Mouse (Mus musculus) liver, adult 2 months (tissue): Measurements from ENCODE around the gene Mageb18. TPM values are rescaled to one million over a fixed set of nuclear protein-coding genes. Genes with fewer than 3 reads are reported as not detected.

Source experiments
- DNase-seq: peaks from one replicate; pipeline ENCODE4 v3.0.0-alpha.2; 2011; ENCODE audit warnings: low read depth, low spot score; ENCODE audit errors: extremely low read depth
- H3K27ac ChIP-seq: fragments of 200-500 bp; replicated peaks from 2 replicates; pipeline ENCODE4 v1.5.1; 2012; ENCODE audit warnings: low read depth, mild to moderate bottlenecking, control low read depth, inconsistent platforms, low read length; ENCODE audit not compliant: insufficient read depth
- H3K27me3 ChIP-seq: fragments of 200-500 bp; 2 replicates; pipeline ENCODE4 v1.6.1; 2012; ENCODE audit warnings: mild to moderate bottlenecking, moderate library complexity, low read length, inconsistent platforms; ENCODE audit not compliant: control insufficient read depth, insufficient read depth
- H3K36me3 ChIP-seq: fragments of 200-500 bp; 2 replicates; pipeline ENCODE4 v1.6.1; 2012; ENCODE audit warnings: low read length, inconsistent platforms; ENCODE audit not compliant: control insufficient read depth, insufficient read depth
- H3K4me1 ChIP-seq: fragments of 200-500 bp; 2 replicates; pipeline ENCODE4 v1.6.1; 2011; ENCODE audit warnings: low read length; ENCODE audit not compliant: control insufficient read depth, insufficient read depth
- H3K4me3 ChIP-seq: fragments of 200-500 bp; 2 replicates; pipeline ENCODE4 v1.5.1; 2011; ENCODE audit warnings: low read depth, mild to moderate bottlenecking, control low read depth, low read length, moderate library complexity; ENCODE audit not compliant: insufficient read depth
- H3K79me2 ChIP-seq: fragments of 200-500 bp; 2 replicates; pipeline ENCODE4 v1.6.1; 2012; ENCODE audit warnings: inconsistent platforms, mild to moderate bottlenecking, low read length, moderate library complexity; ENCODE audit not compliant: control insufficient read depth, insufficient read depth
- H3K9ac ChIP-seq: fragments of 200-500 bp; 2 replicates; pipeline ENCODE4 v1.6.1; 2012; ENCODE audit warnings: low read depth, mild to moderate bottlenecking, control low read depth, inconsistent platforms, low read length
- CTCF ChIP-seq: fragments of 200-500 bp; IDR thresholded peaks from 2 replicates; pipeline ENCODE4 v1.5.1; 2011; ENCODE audit warnings: low read depth, low read length, control low read depth
- POLR2A ChIP-seq: fragments of 200-500 bp; IDR thresholded peaks from 2 replicates; pipeline ENCODE4 v1.6.1; 2011; ENCODE audit warnings: low read length, control low read depth; ENCODE audit not compliant: insufficient read depth; ENCODE audit errors: extremely low read depth
- WGBS: fragments of 180-500 bp; shearing (Covaris S2); methylation state at CpG from one replicate; pipeline ENCODE4 v1.1.7; 2018; 5-methylcytosine and 5-hydroxymethylcytosine counted together
- polyA plus RNA-seq: library from polyadenylated mRNA; depleted of rRNA; stranded (reverse); fragments of >200 nt; gene quantifications from 2 replicates; pipeline ENCODE4 v1.2.3, GENCODE M21; 2012; rRNA removed
- total RNA-seq: library from RNA; depleted of rRNA; stranded (reverse); fragments of >200 nt; gene quantifications from 2 replicates; pipeline ENCODE4 v1.2.3, GENCODE M21; 2014; rRNA removed

The Mageb18 gene
- total and polyA plus RNA-seq, 2 experiments, result not detected

DNA sequence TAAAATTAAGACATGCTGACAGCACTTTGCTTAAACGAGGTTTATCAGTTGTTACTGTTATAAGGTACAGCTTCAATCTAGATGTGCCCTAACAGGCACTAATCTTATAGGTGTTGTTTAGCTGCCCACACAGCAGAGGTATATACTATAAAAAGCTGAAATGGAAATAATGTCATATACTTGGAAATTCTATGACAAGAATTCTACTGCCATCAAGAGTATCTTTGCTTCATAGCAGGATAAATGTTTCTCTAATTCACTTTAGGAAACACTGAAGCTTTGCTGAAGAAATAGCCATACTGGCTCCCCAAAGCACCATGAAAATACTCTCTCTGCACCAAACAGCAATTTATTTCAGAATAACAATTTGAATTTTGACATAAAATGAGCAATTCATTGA is 265.9 kb downstream of the Mageb18 start:
- no peak overlapping the region for H3K9ac ChIP-seq
- no peaks in the 10 kb centered on the region for H3K4me1 ChIP-seq
- no peak overlapping the region for H3K4me3 ChIP-seq
- WGBS, result 50% methylated on average over 1 of the region's 1 CpGs
- H3K36me3 ChIP-seq, result no peaks in the 10 kb centered on the region
- no peak for TF ChIP-seq CTCF
- TF ChIP-seq POLR2A, result no peak
- no peaks in the 10 kb centered on the region for H3K79me2 ChIP-seq
- H3K27ac ChIP-seq, result no peak overlapping the region
- no peaks in the 10 kb centered on the region for H3K27me3 ChIP-seq
- DNase-seq, result no peak

DNA sequence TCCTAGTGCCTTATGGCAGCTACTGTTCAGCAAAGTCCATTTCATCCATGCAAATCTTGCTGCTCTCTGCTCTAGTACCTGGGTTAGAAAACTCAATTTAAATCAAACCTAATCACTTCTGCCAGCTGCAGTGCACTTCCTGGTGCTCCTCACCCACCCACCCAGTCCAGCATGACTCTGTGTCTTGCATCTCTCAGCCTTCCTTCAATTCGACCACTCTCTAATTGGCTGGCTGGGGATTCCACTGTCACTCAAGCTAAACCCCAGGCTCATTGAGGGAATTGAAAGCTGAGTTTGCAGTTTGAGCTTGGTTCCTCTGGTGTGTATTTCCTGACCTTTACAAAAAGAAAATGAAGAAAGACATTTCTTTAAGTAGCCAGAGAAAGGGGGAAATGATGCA is 275.8 kb downstream of the Mageb18 start:
- Histone ChIP-seq H3K27me3 (no peaks in the 10 kb centered on the region), H3K27ac (no peak overlapping the region), H3K36me3 (no peaks in the 10 kb centered on the region), H3K4me1 (no peaks in the 10 kb centered on the region), H3K4me3 (no peak overlapping the region), H3K79me2 (no peaks in the 10 kb centered on the region), H3K9ac (no peak overlapping the region)
- 11% methylated on average over 1 of the region's 1 CpGs for WGBS
- no peak for TF ChIP-seq POLR2A
- TF ChIP-seq CTCF, result no peak
- DNase-seq, result no peak

DNA sequence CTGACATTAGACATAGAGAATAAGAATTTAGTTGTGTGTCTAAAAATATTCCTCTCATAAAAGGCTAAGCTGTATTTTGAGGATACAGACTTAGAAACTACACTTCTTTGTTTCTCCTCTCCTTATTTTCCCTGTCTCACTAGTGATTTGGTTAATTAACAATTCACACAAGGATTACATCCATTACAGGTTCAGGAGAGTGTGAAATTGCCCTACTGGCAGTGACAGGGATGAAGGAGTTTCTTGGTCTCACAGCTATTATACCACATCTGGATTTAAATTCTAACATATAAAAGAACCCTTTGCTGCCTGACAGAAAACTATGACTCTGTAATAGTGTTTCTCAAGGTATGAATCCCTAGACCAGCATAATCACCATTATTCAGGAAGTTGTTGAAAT is 318.8 kb downstream of the Mageb18 start:
- no peak for DNase-seq
- TF ChIP-seq CTCF (no peak), POLR2A (no peak)
- Histone ChIP-seq H3K36me3 (no peaks in the 10 kb centered on the region), H3K79me2 (no peaks in the 10 kb centered on the region), H3K4me1 (no peaks in the 10 kb centered on the region), H3K27ac (no peak overlapping the region), H3K4me3 (no peak overlapping the region), H3K9ac (no peak overlapping the region), H3K27me3 (no peaks in the 10 kb centered on the region)

Other genes starting within 250 kb of the Mageb18 start
- gene Gm5941, start 109.6 kb downstream of the Mageb18 start, total RNA-seq, result not detected in 2 replicates
- not detected in 2 replicates for gene Gm5941, start 109.6 kb downstream of the Mageb18 start, polyA plus RNA-seq